Mouse (Mus musculus) neural tube, embryonic 14.5 days (tissue): Measurements from ENCODE around the gene Slc29a1. TPM values are rescaled to one million over a fixed set of nuclear protein-coding genes. Genes with fewer than 3 reads are reported as not detected.
A peak's percentile ranks its signal among the peaks of the same experiment; 100 is the strongest.

ENCODE experiments used
- ATAC-seq: fragments of 200-750 bp; cut with Nextera tagmentation; 2 replicates; pipeline ENCODE4 v1.8.0; 2017; ENCODE audit warnings: low read depth, mild to moderate bottlenecking, moderate TSS enrichment, moderate library complexity
- H3K27ac ChIP-seq: fragments of 300-500 bp; sonication (generic); 2 replicates; pipeline ENCODE4 v1.5.1; 2014; ENCODE audit warnings: low read depth, mild to moderate bottlenecking, control low read depth, low read length, moderate library complexity, mixed read lengths
- H3K27me3 ChIP-seq: fragments of 300-500 bp; sonication (generic); 2 replicates; pipeline ENCODE4 v1.6.1; 2014; ENCODE audit warnings: low read length; ENCODE audit not compliant: control insufficient read depth, insufficient read depth
- H3K36me3 ChIP-seq: fragments of 300-500 bp; sonication (generic); 2 replicates; pipeline ENCODE4 v1.6.1; 2014; ENCODE audit warnings: low read length, mixed read lengths; ENCODE audit not compliant: control insufficient read depth, insufficient read depth
- H3K4me1 ChIP-seq: fragments of 300-500 bp; sonication (generic); 2 replicates; pipeline ENCODE4 v1.6.1; 2014; ENCODE audit warnings: low read length; ENCODE audit not compliant: control insufficient read depth, insufficient read depth
- H3K4me2 ChIP-seq: fragments of 300-500 bp; sonication (generic); 2 replicates; pipeline ENCODE4 v1.6.1; 2014; ENCODE audit warnings: mild to moderate bottlenecking, low read depth, low read length, control low read depth
- H3K4me3 ChIP-seq: fragments of 300-500 bp; sonication (generic); 2 replicates; pipeline ENCODE4 v1.5.1; 2014; ENCODE audit warnings: low read depth, low read length, control low read depth, mixed read lengths
- H3K9ac ChIP-seq: fragments of 300-500 bp; sonication (generic); replicated peaks from 2 replicates; pipeline ENCODE4 v1.6.1; 2014; ENCODE audit warnings: low read depth, mild to moderate bottlenecking, control low read depth, low read length, mixed read lengths
- H3K9me3 ChIP-seq: fragments of 300-500 bp; sonication (generic); 2 replicates; pipeline ENCODE4 v1.6.1; 2016; ENCODE audit warnings: low read length; ENCODE audit not compliant: control insufficient read depth
- WGBS: fragments of 180-500 bp; shearing (Covaris S2); extraction: QIAGEN DNeasy Blood & Tissue Kit; methylation state at CpG from one replicate; pipeline ENCODE4 v1.1.7; 2014; 5-methylcytosine and 5-hydroxymethylcytosine counted together
- polyA plus RNA-seq: library from polyadenylated mRNA; unstranded; fragments of >200 nt; fragmentation: Nextera tagmentation; extraction: Ambion mirVana; gene quantifications from 2 replicates; pipeline ENCODE4 v1.2.1, GENCODE M21; 2014

Slc29a1 gene
- polyA plus RNA-seq, 1 experiment from 2014 or later = 29.1 TPM

DNA sequence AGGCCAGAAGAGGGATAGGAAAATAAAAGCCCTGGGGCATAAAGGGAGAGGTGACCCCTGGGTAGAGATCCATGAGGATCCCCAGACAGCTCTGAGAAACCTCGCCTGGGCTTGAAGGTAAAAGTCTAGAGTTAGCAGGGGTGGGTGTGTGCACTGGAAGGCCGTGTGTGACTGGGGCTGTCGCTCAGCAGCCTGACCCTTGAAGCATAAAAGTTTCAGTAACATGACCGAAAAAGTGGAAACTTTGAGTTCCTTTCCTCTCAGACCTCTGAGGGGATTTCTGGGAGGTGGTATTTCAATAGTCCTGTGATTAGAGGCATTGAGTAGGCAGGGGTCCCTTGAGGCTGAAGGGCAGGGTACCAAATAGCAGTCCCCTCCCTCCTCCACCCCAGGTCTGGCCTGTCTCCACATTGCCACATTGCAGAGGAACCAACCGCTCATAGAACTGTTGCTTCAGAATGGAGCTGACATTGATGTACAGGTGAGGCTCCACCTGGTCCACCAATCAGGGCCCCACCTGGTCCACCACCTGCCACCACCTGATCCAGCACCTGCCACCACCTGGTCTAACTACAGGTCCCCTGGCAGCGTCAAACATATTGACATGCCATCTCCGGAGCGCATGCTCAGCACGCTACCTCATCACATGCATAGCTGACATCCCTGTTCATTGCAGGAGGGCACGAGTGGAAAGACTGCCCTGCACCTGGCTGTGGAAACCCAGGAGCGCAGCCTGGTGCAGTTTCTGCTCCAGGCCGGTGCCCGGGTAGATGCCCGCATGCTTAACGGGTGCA lies 39.5 kb downstream of the Slc29a1 start:
- H3K4me1 ChIP-seq = peaks cover 8% of the 10 kb centered on the region
- WGBS = 89% methylated on average over 15 of the region's 15 CpGs
- no peak for ATAC-seq
- H3K4me2 ChIP-seq = no peak overlapping the region
- H3K27me3 ChIP-seq = no peaks in the 10 kb centered on the region
- no peak overlapping the region for H3K9ac ChIP-seq
- no peaks in the 10 kb centered on the region for H3K9me3 ChIP-seq
- H3K36me3 ChIP-seq = no peaks in the 10 kb centered on the region
- no peak overlapping the region for H3K27ac ChIP-seq
- no peak overlapping the region for H3K4me3 ChIP-seq

DNA sequence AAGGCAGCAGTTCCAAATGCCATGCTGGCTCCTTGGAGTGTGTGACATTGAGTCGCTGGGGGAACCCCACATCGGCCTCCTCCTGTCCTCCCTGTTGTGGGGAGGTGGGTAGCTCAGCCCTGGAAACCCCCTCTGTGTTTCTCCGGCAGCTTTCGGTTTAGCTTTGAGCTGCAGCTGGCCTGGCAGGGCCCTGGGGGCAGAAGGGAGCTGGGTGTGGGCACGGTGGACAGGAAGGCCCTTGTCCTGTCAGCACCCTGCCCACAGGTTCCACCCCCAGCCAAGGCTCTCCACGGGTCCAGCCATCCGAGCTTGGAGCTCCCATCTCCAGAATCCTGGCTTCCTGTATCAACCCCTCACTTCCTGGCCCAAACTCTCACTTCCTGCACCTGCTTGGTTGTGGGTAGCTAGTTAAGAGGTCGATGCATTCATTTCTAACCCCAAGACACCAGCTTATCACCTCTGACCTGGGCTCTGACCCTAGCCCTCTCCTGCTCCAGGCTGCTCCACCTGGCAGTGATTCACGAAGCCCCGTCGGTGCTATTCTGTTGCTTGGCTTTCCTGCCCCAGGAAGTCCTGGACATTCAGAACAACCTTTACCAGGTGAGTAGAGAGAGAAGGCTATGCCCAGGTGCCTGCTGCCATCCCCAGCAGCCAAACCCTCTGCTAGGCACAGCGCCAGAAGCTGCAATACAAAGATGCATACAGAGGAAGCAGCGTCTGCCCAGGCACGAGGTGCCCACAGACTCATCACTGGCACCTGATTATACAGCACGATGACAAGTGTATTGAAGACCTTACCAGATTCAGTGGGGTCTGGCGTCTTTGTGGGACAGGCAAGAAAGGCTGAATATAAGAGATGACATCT lies 41.2 kb downstream of the Slc29a1 start:
- no peak for ATAC-seq
- no peak overlapping the region for H3K27ac ChIP-seq
- H3K4me1 ChIP-seq = peaks cover 5% of the 10 kb centered on the region; the same call in 1 of the 2 replicates
- H3K4me3 ChIP-seq = no peak overlapping the region
- H3K27me3 ChIP-seq = no peaks in the 10 kb centered on the region
- no peak overlapping the region for H3K9ac ChIP-seq
- WGBS = 77% methylated on average over 16 of the region's 16 CpGs
- H3K4me2 ChIP-seq = no peak overlapping the region
- H3K9me3 ChIP-seq = no peaks in the 10 kb centered on the region
- H3K36me3 ChIP-seq = no peaks in the 10 kb centered on the region

- Histone ChIP-seq H3K4me1 (peaks cover 5% of the 10 kb centered on the region; the same call in 1 of the 2 replicates), H3K4me3 (no peak overlapping the region), H3K4me2 (no peak overlapping the region), H3K9ac (no peak overlapping the region), H3K36me3 (no peaks in the 10 kb centered on the region), H3K27me3 (no peaks in the 10 kb centered on the region), H3K9me3 (no peaks in the 10 kb centered on the region), H3K27ac (no peak overlapping the region)
- ATAC-seq = no peak
- 72% methylated on average over 7 of the region's 7 CpGs for whole genome bisulfite sequencing
Observed at GRCm38 (mm10) chr17:45557246-45557824, 42.1 kb downstream of the Slc29a1 start.

DNA sequence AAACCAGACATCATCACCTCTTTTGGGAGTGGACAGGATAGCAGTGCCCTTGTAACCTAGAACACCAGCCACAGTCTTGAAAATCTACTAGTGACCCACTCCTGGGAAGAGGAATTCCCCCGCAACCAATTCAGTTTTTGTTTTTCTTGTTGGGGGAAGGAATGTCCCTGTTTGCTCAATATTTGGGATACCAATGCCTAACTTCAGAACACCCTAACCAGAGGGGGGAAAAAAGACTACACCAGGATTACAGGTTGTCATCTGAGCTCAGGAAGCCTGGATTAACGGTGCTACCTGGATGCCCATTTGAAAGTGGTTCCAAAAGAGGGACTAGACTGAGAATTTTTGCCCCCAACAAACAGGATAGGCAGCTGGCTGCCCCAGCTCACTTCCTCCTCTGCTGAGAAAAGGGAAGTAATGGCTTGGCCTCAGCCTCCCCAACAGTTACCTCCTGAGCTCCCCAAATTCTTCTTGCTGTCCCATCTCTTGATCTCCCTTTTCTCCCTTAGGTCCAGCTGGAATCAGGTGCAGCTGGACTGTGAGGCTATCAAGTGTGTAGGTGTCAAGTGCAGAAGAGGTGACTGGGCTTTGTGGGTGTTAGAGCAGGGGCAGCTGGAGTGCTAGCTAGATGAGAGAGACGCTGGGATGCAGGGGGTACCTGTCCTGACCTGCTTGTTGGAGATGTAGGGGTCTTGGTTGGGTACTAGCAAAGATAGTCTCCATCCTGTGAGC lies 42.7 kb downstream of the Slc29a1 start:
- Histone ChIP-seq H3K4me1 (peaks cover 5% of the 10 kb centered on the region; the same call in 1 of the 2 replicates), H3K9ac (0 out of 2 replicates have a peak overlapping the region, but pooled peaks have one; percentile 60), H3K4me3 (peak overlapping the region; percentile 59), H3K27me3 (no peaks in the 10 kb centered on the region), H3K36me3 (no peaks in the 10 kb centered on the region), H3K27ac (no peak overlapping the region), H3K4me2 (peak overlapping the region; percentile 98), H3K9me3 (no peaks in the 10 kb centered on the region)
- WGBS = 65% methylated on average over 3 of the region's 3 CpGs
- ATAC-seq = no peak

DNA sequence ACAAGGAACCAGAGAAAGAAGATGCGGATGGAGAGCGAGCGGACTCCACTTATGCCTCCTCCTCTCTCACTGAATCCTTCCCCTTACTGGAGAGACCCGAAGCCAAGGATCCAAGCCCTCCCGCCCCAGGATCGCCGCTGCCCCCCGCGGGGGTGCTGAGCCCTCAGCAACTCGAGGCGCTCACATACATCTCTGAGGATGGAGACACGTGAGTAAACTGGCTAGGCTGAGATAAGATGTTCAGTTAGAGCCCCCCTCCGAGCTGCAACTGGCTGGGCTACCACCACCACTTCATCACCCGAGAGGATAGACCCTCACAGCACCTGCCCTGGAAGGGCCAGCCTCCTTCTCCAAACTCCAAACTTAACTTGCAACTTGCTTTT lies 43.3 kb downstream of the Slc29a1 start:
- H3K27ac ChIP-seq = no peak overlapping the region
- H3K9ac ChIP-seq = peak overlapping the region; percentile 60
- H3K4me2 ChIP-seq = peak overlapping the region; percentile 98
- WGBS = 4% methylated on average over 14 of the region's 14 CpGs
- no peaks in the 10 kb centered on the region for H3K27me3 ChIP-seq
- H3K4me1 ChIP-seq = peaks cover 5% of the 10 kb centered on the region; the same call in 1 of the 2 replicates
- H3K36me3 ChIP-seq = no peaks in the 10 kb centered on the region
- ATAC-seq = no peak
- peak overlapping the region; percentile 59 for H3K4me3 ChIP-seq
- H3K9me3 ChIP-seq = no peaks in the 10 kb centered on the region

DNA sequence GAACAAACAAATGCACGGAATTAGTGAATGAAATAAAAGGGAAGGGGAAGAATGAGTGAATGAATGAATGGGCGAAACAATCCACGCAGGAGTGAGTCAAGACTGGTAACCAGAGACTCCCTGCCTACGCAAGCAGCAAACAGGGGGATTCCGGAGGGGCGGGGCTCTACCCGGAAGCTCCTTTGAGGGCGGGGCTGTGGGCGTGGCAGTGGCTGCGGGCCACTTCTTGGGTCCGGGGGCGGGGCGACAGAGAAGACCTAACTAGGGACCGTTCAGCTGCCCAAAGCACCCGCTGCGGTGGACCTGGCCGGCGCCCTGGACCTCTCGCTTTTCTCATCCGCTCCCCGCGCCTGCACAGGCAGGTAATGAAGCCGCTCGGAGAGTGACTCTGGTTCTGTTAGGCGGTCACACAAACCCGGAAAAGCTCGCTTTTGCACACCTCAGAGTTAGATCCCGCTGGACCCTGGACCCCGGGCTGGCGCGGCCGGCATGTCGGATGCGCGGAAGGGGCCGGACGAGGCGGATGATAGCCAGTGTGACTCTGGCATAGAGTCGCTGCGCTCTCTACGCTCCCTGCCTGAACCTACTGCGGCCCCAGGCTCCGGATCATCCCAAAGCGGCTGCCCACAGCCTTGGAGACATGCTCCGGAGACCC lies 43.8 kb downstream of the Slc29a1 start, which contains the start of gene Nfkbie:
Gene Nfkbie, plus strand, starts transcription at position 252 of the 655 bp plus-strand sequence.
- no peaks in the 10 kb centered on the region for H3K9me3 ChIP-seq
- peak within 1 kb of the TSS; percentile 59 for H3K4me3 ChIP-seq
- H3K9ac ChIP-seq = peak within 1 kb of the TSS; percentile 60
- no peaks in the 10 kb centered on the region for H3K36me3 ChIP-seq
- ATAC-seq = peak; percentile 70
- H3K4me2 ChIP-seq = peak within 1 kb of the TSS; percentile 98
- H3K4me1 ChIP-seq = peaks cover 5% of the 10 kb centered on the region; the same call in 1 of the 2 replicates
- no peaks in the 10 kb centered on the region for H3K27me3 ChIP-seq
- WGBS = under 1% methylated on average over 44 of the region's 45 CpGs
- H3K27ac ChIP-seq = no peak within 1 kb of the TSS; the same call in 1 of the 2 replicates

- Histone ChIP-seq H3K4me3 (no peak overlapping the region), H3K36me3 (no peaks in the 10 kb centered on the region), H3K9me3 (no peaks in the 10 kb centered on the region), H3K4me2 (no peak overlapping the region), H3K27me3 (no peaks in the 10 kb centered on the region), H3K4me1 (peaks cover 7% of the 10 kb centered on the region; the same call in 1 of the 2 replicates), H3K27ac (no peak overlapping the region), H3K9ac (no peak overlapping the region)
- 89% methylated on average over 1 of the region's 1 CpGs for WGBS
- ATAC-seq = no peak
Observed at GRCm38 (mm10) chr17:45554420-45554819, 45.0 kb downstream of the Slc29a1 start.

GRCm38 (mm10) chr17:45553065-45553464 lies 46.3 kb downstream of the Slc29a1 start:
- H3K9me3 ChIP-seq = no peaks in the 10 kb centered on the region
- WGBS = 86% methylated on average over 3 of the region's 3 CpGs
- no peaks in the 10 kb centered on the region for H3K27me3 ChIP-seq
- H3K36me3 ChIP-seq = no peaks in the 10 kb centered on the region
- no peak for ATAC-seq
- H3K4me1 ChIP-seq = peaks cover 9% of the 10 kb centered on the region; the same call in 1 of the 2 replicates
- H3K4me3 ChIP-seq = no peak overlapping the region
- no peak overlapping the region for H3K4me2 ChIP-seq
- H3K9ac ChIP-seq = no peak overlapping the region
- no peak overlapping the region for H3K27ac ChIP-seq
